Mouse (Mus musculus) brain, embryonic 14.5 days (tissue): ENCODE results near the gene Tagln2. TPM values are rescaled to one million over a fixed set of nuclear protein-coding genes. Genes with fewer than 3 reads are reported as not detected.
A peak's percentile ranks its signal among the peaks of the same experiment; 100 is the strongest.

Source experiments
- DNase-seq: peaks from one replicate; pipeline ENCODE4 v3.0.0-alpha.2; 2011; ENCODE audit warnings: low read depth
- CTCF ChIP-seq: fragments of 200-500 bp; IDR thresholded peaks from 2 replicates; pipeline ENCODE4 v1.5.1; 2012; ENCODE audit warnings: inconsistent platforms, mild to moderate bottlenecking, moderate library complexity, borderline replicate concordance; ENCODE audit not compliant: insufficient read depth, insufficient read length; ENCODE audit errors: extremely low read depth
- POLR2A ChIP-seq: fragments of 200-500 bp; IDR thresholded peaks from 2 replicates; pipeline ENCODE4 v1.6.1; 2012; ENCODE audit warnings: mild to moderate bottlenecking, inconsistent platforms, borderline replicate concordance; ENCODE audit not compliant: poor library complexity, insufficient read depth, insufficient read length, severe bottlenecking; ENCODE audit errors: extremely low read depth
- polyA plus RNA-seq: library from polyadenylated mRNA; depleted of rRNA; stranded (reverse); fragments of >200 nt; gene quantifications from 2 replicates; pipeline ENCODE4 v1.2.3, GENCODE M21; 2012; rRNA removed

Tagln2 gene
- 37.3 and 44.7 TPM in 2 replicates for polyA plus RNA-seq

- DNase-seq: peak; percentile 72
- peak; percentile 17; the same call in 1 of the 2 replicates for TF ChIP-seq CTCF
- TF ChIP-seq POLR2A: no peak
These were observed at the start of gene Tagln2 for GRCm38 (mm10) chr1:172499765-172500441. Tagln2 (plus strand) TSS chr1:172500047.

- TF ChIP-seq CTCF (no peak), POLR2A (no peak)
- peak; percentile 3 for DNase-seq
These were observed 49.6 kb upstream of the Tagln2 start for GRCm38 (mm10) chr1:172450226-172450625.

- no peak for DNase-seq
- TF ChIP-seq CTCF (no peak), POLR2A (no peak)
These were observed 48.9 kb upstream of the Tagln2 start for GRCm38 (mm10) chr1:172450848-172451470.

- DNase-seq: no peak
- TF ChIP-seq POLR2A (no peak), CTCF (no peak)
These were observed 46.9 kb upstream of the Tagln2 start for GRCm38 (mm10) chr1:172452911-172453310.

GRCm38 (mm10) chr1:172453810-172454209 lies 46.0 kb upstream of the Tagln2 start:
- TF ChIP-seq POLR2A (no peak), CTCF (no peak)
- DNase-seq: no peak

- TF ChIP-seq POLR2A (no peak), CTCF (no peak)
- no peak for DNase-seq
These were observed 44.4 kb upstream of the Tagln2 start for GRCm38 (mm10) chr1:172455416-172455815.

GRCm38 (mm10) chr1:172456001-172456677 lies 43.7 kb upstream of the Tagln2 start:
- no peak for TF ChIP-seq CTCF
- no peak for TF ChIP-seq POLR2A
- DNase-seq: no peak

GRCm38 (mm10) chr1:172457196-172457595 lies 42.7 kb upstream of the Tagln2 start:
- TF ChIP-seq CTCF: no peak
- no peak for TF ChIP-seq POLR2A
- no peak for DNase-seq

- TF ChIP-seq POLR2A (no peak), CTCF (no peak)
- DNase-seq: no peak
These were observed 41.8 kb upstream of the Tagln2 start for GRCm38 (mm10) chr1:172458041-172458440.

GRCm38 (mm10) chr1:172461602-172462001 lies 38.2 kb upstream of the Tagln2 start:
- no peak for TF ChIP-seq CTCF
- TF ChIP-seq POLR2A: no peak
- DNase-seq: no peak

GRCm38 (mm10) chr1:172462534-172462933 lies 37.3 kb upstream of the Tagln2 start:
- no peak for DNase-seq
- TF ChIP-seq CTCF (no peak), POLR2A (no peak)

GRCm38 (mm10) chr1:172463387-172464333 lies 36.2 kb upstream of the Tagln2 start:
- no peak for DNase-seq
- TF ChIP-seq POLR2A (no peak), CTCF (no peak)
